Mouse (Mus musculus): Measurements from ENCODE around the gene Grip1. TPM values are rescaled to one million over a fixed set of nuclear protein-coding genes. Genes with fewer than 3 reads are reported as not detected.
A peak's percentile ranks its signal among the peaks of the same experiment; 100 is the strongest.

Grip1 gene
- polyA plus RNA-seq, 1 experiment from 2014 or later: 4.8 TPM

GRCm38 (mm10) chr10:119615240-119615885, 161.7 kb downstream of the Grip1 start:
- no peaks in the 10 kb centered on the region for H3K36me3 ChIP-seq
- no peak overlapping the region for H3K4me3 ChIP-seq (replicated peaks)
- H3K4me1 ChIP-seq: peaks cover 12% of the 10 kb centered on the region
- ATAC-seq (ENCODE audit: insufficient number of reproducible peaks, low FRiP score, low TSS enrichment, low read depth): peak; percentile 83
- no peaks in the 10 kb centered on the region for H3K9me3 ChIP-seq (replicated peaks)
- H3K27me3 ChIP-seq: no peaks in the 10 kb centered on the region
- H3K27ac ChIP-seq (replicated peaks): no peak overlapping the region
- H3K9ac ChIP-seq: no peak overlapping the region
- 68% methylated on average over 14 of the region's 14 CpGs for WGBS
- 0 out of 2 replicates have a peak overlapping the region, but pooled peaks have one; percentile 19 for H3K4me2 ChIP-seq (replicated peaks)

GRCm38 (mm10) chr10:119616078-119616477, 162.4 kb downstream of the Grip1 start:
- ATAC-seq (ENCODE audit: insufficient number of reproducible peaks, low FRiP score, low TSS enrichment, low read depth): no peak
- Histone ChIP-seq H3K4me2 (replicated peaks) (no peak overlapping the region), H3K9ac (no peak overlapping the region), H3K36me3 (no peaks in the 10 kb centered on the region), H3K9me3 (replicated peaks) (no peaks in the 10 kb centered on the region), H3K4me1 (peaks cover 12% of the 10 kb centered on the region), H3K27ac (replicated peaks) (no peak overlapping the region), H3K27me3 (no peaks in the 10 kb centered on the region), H3K4me3 (replicated peaks) (no peak overlapping the region)
- WGBS: 80% methylated on average over 3 of the region's 3 CpGs

GRCm38 (mm10) chr10:119628656-119629055, 175.0 kb downstream of the Grip1 start:
- no peak for ATAC-seq (ENCODE audit: insufficient number of reproducible peaks, low FRiP score, low TSS enrichment, low read depth)
- Histone ChIP-seq H3K36me3 (no peaks in the 10 kb centered on the region), H3K4me1 (no peaks in the 10 kb centered on the region), H3K9me3 (replicated peaks) (no peaks in the 10 kb centered on the region), H3K4me3 (replicated peaks) (no peak overlapping the region), H3K9ac (no peak overlapping the region), H3K4me2 (replicated peaks) (no peak overlapping the region), H3K27ac (replicated peaks) (no peak overlapping the region), H3K27me3 (no peaks in the 10 kb centered on the region)
- 82% methylated on average over 4 of the region's 4 CpGs for WGBS

- Histone ChIP-seq H3K27me3 (no peaks in the 10 kb centered on the region), H3K9ac (no peak overlapping the region), H3K4me3 (replicated peaks) (no peak overlapping the region), H3K4me1 (no peaks in the 10 kb centered on the region), H3K36me3 (no peaks in the 10 kb centered on the region), H3K4me2 (replicated peaks) (no peak overlapping the region), H3K27ac (replicated peaks) (no peak overlapping the region), H3K9me3 (replicated peaks) (no peaks in the 10 kb centered on the region)
- 77% methylated on average over 5 of the region's 5 CpGs for WGBS
- no peak for ATAC-seq (ENCODE audit: insufficient number of reproducible peaks, low FRiP score, low TSS enrichment, low read depth)
Measured at GRCm38 (mm10) chr10:119630401-119630800, 176.8 kb downstream of the Grip1 start.

- H3K4me2 ChIP-seq (replicated peaks): no peak overlapping the region
- no peaks in the 10 kb centered on the region for H3K9me3 ChIP-seq (replicated peaks)
- no peak overlapping the region for H3K4me3 ChIP-seq (replicated peaks)
- ATAC-seq (ENCODE audit: insufficient number of reproducible peaks, low FRiP score, low TSS enrichment, low read depth): no peak
- 65% methylated on average over 9 of the region's 9 CpGs for WGBS
- H3K36me3 ChIP-seq: no peaks in the 10 kb centered on the region
- no peak overlapping the region for H3K27ac ChIP-seq (replicated peaks)
- H3K27me3 ChIP-seq: no peaks in the 10 kb centered on the region
- H3K4me1 ChIP-seq: no peaks in the 10 kb centered on the region
- no peak overlapping the region for H3K9ac ChIP-seq
Measured at GRCm38 (mm10) chr10:119631966-119632365, 178.3 kb downstream of the Grip1 start.

- Histone ChIP-seq H3K9me3 (replicated peaks) (no peaks in the 10 kb centered on the region), H3K4me3 (replicated peaks) (no peak overlapping the region), H3K36me3 (no peaks in the 10 kb centered on the region), H3K27me3 (no peaks in the 10 kb centered on the region), H3K4me1 (no peaks in the 10 kb centered on the region), H3K27ac (replicated peaks) (no peak overlapping the region), H3K4me2 (replicated peaks) (no peak overlapping the region), H3K9ac (no peak overlapping the region)
- ATAC-seq (ENCODE audit: insufficient number of reproducible peaks, low FRiP score, low TSS enrichment, low read depth): no peak
- 74% methylated on average over 6 of the region's 6 CpGs for WGBS
Measured at GRCm38 (mm10) chr10:119634544-119634943, 180.9 kb downstream of the Grip1 start.

GRCm38 (mm10) chr10:119640534-119640933, 186.9 kb downstream of the Grip1 start:
- no peak for ATAC-seq (ENCODE audit: insufficient number of reproducible peaks, low FRiP score, low TSS enrichment, low read depth)
- 62% methylated on average over 10 of the region's 10 CpGs for WGBS
- no peaks in the 10 kb centered on the region for H3K27me3 ChIP-seq
- no peak overlapping the region for H3K4me3 ChIP-seq (replicated peaks)
- H3K4me1 ChIP-seq: 0 out of 2 replicates have a peak, but pooled peaks cover 4% of the 10 kb centered on the region
- no peak overlapping the region for H3K27ac ChIP-seq (replicated peaks)
- no peaks in the 10 kb centered on the region for H3K36me3 ChIP-seq
- no peak overlapping the region for H3K4me2 ChIP-seq (replicated peaks)
- no peak overlapping the region for H3K9ac ChIP-seq
- H3K9me3 ChIP-seq (replicated peaks): no peaks in the 10 kb centered on the region

GRCm38 (mm10) chr10:119641011-119641410, 187.4 kb downstream of the Grip1 start:
- 68% methylated on average over 12 of the region's 12 CpGs for WGBS
- Histone ChIP-seq H3K9me3 (replicated peaks) (no peaks in the 10 kb centered on the region), H3K4me2 (replicated peaks) (no peak overlapping the region), H3K36me3 (no peaks in the 10 kb centered on the region), H3K27ac (replicated peaks) (no peak overlapping the region), H3K4me1 (0 out of 2 replicates have a peak, but pooled peaks cover 4% of the 10 kb centered on the region), H3K9ac (no peak overlapping the region), H3K27me3 (no peaks in the 10 kb centered on the region), H3K4me3 (replicated peaks) (no peak overlapping the region)
- ATAC-seq (ENCODE audit: insufficient number of reproducible peaks, low FRiP score, low TSS enrichment, low read depth): no peak

- Histone ChIP-seq H3K27ac (replicated peaks) (no peak overlapping the region), H3K4me1 (0 out of 2 replicates have a peak, but pooled peaks cover 4% of the 10 kb centered on the region), H3K4me2 (replicated peaks) (no peak overlapping the region), H3K9me3 (replicated peaks) (no peaks in the 10 kb centered on the region), H3K27me3 (no peaks in the 10 kb centered on the region), H3K36me3 (no peaks in the 10 kb centered on the region), H3K4me3 (replicated peaks) (no peak overlapping the region), H3K9ac (no peak overlapping the region)
- WGBS: 30% methylated on average over 5 of the region's 5 CpGs
- no peak for ATAC-seq (ENCODE audit: insufficient number of reproducible peaks, low FRiP score, low TSS enrichment, low read depth)
Measured at GRCm38 (mm10) chr10:119644289-119644688, 190.7 kb downstream of the Grip1 start.

GRCm38 (mm10) chr10:119646500-119647439, 193.1 kb downstream of the Grip1 start:
- Histone ChIP-seq H3K4me3 (replicated peaks) (no peak overlapping the region), H3K27ac (replicated peaks) (no peak overlapping the region), H3K9me3 (replicated peaks) (no peaks in the 10 kb centered on the region), H3K4me1 (0 out of 2 replicates have a peak, but pooled peaks cover 4% of the 10 kb centered on the region), H3K9ac (no peak overlapping the region), H3K27me3 (no peaks in the 10 kb centered on the region), H3K36me3 (no peaks in the 10 kb centered on the region), H3K4me2 (replicated peaks) (no peak overlapping the region)
- 62% methylated on average over 29 of the region's 29 CpGs for WGBS
- ATAC-seq (ENCODE audit: insufficient number of reproducible peaks, low FRiP score, low TSS enrichment, low read depth): no peak

- Histone ChIP-seq H3K4me3 (replicated peaks) (no peak overlapping the region), H3K36me3 (no peaks in the 10 kb centered on the region), H3K27ac (replicated peaks) (no peak overlapping the region), H3K9ac (no peak overlapping the region), H3K4me2 (replicated peaks) (no peak overlapping the region), H3K4me1 (no peaks in the 10 kb centered on the region), H3K9me3 (replicated peaks) (0 out of 2 replicates have a peak, but pooled peaks cover 5% of the 10 kb centered on the region), H3K27me3 (no peaks in the 10 kb centered on the region)
- WGBS: 55% methylated on average over 7 of the region's 7 CpGs
- no peak for ATAC-seq (ENCODE audit: insufficient number of reproducible peaks, low FRiP score, low TSS enrichment, low read depth)
Measured at GRCm38 (mm10) chr10:119660677-119661353, 207.2 kb downstream of the Grip1 start.
